Mouse (Mus musculus): Measurements from ENCODE around the gene Plppr1. TPM values are rescaled to one million over a fixed set of nuclear protein-coding genes. Genes with fewer than 3 reads are reported as not detected.

The Plppr1 gene
- total RNA-seq, 2 experiments from 2014 or later, result 8.7 TPM

- Histone ChIP-seq H3K4me3 (no peak overlapping the region), H3K27ac (no peak overlapping the region)
- TF ChIP-seq CTCF (conservative IDR thresholded peaks at IDR 0.05), result no peak
- DNase-seq (ENCODE audit: low spot score in 2 of 2), result no peak
Measured at GRCm38 (mm10) chr4:49386873-49387272, 327.8 kb downstream of the Plppr1 start.
